Mouse (Mus musculus): ENCODE results near the gene Afap1l2.

The Afap1l2 gene

DNA sequence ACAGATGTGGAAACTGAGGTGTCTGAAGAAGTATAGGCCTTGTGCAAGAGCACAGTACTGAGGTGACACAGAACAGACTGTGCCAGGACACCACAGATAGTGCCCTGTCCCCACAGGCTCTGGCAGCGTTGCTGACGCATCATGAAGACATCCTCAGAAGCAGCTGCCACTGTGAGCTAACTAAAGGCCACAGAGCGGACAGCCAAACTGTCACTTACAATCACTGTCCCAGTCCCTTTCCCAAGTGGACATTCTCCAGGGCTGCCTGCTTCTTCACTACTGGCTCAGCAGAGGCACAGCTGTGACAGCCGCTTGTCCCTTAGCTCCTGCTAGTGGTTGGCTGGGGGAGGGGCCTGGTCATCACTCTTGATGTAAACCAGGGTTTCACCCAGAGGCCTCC, 33.9 kb downstream of the Afap1l2 start:
- peak; percentile 55 to 58 for DNase-seq

DNA sequence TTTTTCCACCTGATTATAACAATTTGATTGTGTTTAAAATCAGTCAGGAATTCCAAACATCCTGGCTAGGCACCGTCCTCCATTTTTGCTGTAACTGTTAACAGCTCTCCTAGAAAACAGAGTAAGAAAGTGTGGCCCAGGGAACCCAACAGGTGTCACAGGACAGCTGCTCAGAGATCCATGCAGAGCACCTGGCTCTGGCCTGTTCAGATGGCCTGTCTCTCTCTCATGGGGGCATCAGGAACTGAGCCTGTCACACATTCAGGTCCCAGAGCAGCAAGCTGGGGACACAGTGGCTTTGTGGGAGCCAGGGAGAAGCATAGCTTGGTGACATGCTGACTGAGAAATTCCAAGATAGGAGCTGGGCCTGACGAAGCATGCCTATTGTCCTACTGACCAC, 35.3 kb downstream of the Afap1l2 start:
- no peak for DNase-seq

DNA sequence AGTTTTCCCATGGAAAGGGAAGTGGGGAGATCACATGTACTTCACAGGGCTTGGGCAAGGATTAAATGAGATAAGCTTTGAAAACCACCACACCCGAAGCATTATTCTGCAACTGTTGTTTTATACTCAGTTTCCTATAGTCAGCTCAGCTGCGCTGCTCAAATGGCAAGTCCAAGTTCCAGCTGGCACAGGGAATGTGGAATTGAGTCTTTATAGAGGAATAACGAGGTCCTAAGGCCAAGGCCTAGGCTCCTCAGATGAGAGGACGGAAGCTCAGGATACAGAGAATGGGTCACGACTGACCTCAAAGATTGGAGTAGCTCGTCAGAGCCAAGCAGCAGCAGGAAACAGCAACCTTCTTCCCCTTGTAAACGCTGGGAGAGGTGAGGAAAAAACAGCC, 36.7 kb downstream of the Afap1l2 start:
- DNase-seq, result no peak

DNA sequence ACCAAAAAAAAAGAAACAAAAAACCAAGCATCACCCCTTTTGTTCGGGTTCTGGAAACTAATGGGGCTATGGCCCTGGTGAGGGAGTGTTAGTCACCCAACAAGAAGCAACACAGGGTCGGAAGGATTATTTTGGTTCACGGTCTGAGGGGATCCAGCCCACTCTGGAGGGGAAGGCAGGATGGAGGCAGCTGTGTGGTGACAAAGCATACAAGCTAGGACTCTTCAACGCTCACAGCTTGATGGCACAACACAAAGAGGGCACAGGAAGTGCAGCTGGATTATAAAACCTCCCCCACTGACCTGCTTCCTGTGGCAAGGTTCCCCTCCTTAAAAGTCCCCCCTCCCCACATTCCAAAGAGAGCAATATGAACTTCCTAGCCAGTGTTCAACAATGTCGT, 44.2 kb downstream of the Afap1l2 start:
- DNase-seq, result no peak

DNA sequence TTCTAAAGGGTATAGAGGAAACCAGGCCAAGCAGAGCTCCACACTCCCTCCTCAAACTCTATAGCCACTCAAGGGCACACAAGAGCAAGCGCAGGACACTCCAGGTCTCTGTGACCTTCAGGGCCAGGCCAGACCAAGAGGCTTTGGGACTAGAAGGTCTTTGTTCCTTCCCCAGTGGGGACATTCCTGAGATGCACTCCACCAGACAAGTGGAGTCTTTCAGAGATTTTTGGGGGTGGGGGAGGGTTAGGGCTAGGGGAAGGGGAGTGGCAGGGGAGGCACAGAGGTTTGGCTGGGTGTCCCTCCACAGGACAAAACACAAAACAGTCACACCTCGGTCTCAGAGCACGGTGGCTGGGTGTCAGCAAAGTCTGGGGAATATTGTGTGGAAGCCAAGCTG, 48.4 kb downstream of the Afap1l2 start:
- DNase-seq, result no peak

DNA sequence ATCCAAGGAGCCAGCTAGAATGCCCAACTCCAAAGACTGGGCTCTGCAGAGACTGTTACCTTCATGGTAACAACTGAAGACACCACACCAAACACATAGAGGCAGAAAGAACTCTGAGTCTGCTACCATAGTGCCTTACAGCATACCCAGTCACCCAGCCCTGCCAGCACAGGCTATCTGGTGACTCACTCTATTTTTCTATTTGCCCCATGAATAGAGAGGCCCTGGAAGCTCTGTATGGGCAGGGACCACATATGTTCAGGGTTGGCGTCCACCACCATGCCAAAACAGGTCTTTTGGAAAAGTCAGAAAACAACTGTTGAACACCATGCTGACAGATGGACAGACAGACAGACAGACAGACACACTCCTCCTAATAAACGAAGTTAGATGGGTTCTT, 49.0 kb downstream of the Afap1l2 start:
- DNase-seq, result no peak

DNA sequence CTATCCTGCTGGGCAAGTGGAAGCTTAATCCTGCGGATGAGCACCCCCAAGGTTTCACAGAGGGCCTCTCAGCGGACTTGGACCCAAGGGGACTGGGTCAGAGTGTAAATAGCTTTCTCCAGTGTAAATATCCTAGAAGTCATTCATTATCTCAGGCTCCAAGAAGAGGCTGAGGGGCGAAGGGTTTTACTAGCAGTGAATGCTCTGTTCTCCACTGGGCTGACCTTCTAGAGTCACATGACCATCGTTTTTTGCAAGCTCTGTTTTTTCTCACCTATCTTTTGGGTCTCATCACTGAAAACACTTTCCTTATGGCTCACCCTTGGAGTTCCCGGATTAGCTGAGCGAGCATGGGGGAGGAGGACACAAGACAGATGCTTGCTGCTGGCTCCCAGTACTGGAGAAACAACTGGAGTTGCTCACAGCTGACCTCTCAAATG, 49.4 kb downstream of the Afap1l2 start:
- DNase-seq, result no peak

DNA sequence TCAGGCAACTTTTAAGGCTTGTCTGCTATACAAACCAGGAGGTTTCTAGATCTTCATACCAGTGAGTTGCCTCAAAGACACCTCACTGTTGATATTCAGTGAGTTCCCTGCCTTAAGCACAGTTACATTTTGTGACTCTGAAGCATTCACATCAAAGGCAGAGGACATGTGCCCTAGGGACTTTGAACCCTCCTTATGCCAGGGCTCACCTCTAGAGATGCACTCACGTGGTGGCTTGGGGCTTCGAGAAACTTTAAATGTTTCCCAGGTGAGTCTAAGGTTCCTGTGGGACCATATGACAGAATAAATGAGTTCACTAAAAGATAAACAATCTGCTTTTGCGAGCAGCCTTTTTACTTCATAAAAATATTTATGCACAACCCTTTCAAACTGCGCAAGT, 50.0 kb downstream of the Afap1l2 start:
- no peak for DNase-seq

DNA sequence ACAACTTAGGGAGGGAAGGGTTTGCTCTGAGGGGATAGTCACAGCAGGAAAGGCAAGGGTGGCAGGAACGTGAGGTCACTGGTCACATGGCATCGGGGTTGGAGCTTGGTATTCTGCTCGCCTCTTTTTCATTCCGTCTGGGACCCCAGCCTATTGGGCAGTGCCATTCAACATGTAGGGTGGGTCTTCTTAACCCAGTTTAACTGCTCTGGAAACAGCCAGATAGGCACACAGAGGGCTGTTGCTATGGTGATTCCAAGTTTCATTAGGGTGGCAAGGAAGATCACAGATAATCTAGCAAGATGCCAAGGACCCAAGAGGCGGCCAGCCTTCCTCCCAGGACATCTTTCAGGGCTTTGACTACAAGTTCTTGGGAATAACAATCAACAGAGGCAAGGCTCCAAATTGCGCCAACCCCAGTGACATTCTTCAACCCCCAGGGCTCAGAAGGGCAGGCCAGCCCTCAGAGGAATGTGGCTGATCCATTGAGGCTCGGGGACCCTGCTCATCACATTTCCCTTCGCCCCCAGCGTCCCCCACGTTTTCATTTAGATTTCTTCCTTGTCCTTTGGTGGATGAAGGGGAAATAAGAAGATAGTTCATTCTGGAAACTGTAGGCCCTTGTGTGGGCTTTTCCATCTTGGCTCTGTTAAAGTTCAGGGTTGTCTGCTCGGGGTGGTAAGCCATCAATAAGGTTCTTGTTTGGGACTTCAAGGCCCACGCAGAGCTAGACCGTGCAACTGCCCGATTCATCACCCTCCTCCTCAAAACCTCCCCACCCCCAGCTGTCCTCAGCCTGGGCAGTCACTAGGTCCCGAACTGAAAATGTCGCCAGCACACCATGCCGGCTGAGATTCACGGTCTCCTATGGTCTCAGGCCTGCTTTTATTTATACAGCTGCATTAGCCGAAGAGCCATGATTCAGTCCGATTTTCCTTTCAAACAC, 52.2 kb downstream of the Afap1l2 start:
- DNase-seq, result no peak

DNA sequence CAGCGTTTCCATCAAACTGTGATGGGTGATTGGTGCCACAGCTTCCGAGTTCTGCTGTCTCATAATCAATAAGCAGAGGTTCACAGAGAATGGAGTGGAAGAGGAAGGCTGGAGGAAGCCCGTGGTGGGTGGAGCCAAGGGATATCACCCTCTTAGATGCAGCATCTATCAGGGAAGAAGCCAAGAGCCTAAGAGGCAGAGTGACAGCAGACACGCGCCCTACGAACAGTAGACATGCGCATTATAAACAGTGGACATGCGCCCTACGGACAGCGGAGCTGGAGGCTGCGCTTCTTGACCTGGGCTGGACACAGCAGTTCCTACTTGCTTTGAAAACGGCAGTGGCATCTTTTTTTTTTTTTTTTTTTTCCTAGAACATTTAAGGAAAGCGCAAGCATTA, 53.2 kb downstream of the Afap1l2 start:
- DNase-seq, result no peak

DNA sequence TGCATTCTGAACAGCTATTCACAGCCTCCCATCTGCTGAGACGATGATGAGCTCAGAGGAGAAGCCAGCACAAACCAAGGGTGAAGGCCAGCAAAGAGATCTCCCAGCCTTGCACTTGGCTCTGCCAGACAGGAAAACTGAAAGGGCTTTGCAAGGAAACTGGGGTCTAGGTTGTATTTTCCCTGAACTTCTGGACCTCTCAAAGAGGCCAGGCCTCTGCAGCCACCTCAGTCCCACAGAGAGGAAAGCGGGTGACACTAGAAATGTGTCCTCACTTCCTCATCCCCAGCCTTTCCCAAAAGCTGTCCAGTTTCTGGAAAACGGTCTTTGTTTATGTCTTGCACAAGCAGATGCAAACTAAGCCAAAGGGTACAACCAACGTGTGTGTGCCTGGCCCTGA, 54.2 kb downstream of the Afap1l2 start:
- DNase-seq, result no peak

DNA sequence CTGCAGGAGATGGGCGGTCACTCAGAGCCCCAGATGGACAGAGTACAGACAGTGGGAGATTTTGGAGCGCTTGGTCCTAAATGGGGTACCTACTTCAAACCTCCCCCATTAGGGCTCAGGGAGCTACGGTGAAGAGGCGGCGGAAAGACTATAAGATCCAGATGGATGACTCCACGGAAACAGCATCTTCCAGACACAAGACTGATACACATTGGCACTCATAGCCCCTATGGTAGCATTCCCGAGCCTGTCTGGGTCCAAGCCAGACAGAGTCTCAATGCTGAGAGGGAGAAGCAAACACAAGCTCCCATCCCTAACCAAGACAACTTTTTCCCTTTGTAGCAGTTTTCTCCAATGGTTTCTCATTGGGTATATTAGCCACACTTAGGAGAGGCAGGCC, 57.2 kb downstream of the Afap1l2 start:
- DNase-seq, result peak; percentile 60 to 64

DNA sequence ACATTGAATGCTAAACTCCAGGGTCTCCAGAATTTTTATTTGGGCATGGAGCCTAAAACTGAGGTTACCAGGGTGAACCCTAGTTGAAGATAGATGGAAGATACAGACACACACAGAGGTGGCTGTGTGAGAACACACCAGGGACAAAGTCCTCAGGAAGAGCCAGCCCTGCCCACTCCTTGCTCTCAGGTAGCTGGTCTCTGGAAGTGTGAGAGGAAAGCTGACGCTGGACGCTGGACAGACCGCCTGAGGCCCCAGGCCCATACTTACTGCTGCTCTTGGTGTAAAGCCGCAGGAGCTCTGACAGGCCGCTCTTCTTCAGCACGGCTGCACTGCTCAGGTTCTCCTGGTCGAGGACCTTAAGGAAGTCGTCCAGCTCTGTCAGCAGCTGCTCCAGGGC, 58.2 kb downstream of the Afap1l2 start:
- DNase-seq, result no peak

DNA sequence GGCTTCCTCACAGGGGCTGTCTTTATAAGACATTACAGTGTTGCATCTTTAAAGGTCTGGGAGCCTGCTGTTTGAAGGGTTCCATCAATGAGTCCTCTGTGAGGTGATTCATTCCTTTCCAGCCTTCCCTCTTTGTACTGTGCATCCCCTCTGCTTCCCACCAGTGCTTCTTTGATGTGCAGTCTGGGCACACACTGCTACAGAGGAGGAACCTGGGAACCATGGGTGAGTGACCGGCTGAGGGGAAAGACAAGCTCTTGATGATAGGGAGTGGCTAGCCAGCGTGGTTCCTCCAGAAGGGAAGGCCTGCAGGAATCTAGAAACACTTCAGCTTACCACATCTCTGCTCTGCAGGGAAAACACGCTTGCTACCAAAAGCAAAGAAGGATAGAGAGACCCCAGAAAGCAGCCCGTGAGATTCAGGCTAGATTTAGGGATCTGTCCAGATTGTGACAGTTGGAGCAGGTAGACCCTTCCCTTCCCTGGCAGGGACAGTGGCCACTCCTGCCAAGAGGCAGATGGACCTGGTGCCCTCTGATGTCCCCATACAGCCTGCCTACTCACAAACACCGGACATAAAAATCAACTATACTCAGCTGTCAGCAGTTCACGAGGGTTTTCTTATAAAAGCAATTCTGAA, 59.9 kb downstream of the Afap1l2 start:
- peak; percentile 90 to 93 for DNase-seq

DNA sequence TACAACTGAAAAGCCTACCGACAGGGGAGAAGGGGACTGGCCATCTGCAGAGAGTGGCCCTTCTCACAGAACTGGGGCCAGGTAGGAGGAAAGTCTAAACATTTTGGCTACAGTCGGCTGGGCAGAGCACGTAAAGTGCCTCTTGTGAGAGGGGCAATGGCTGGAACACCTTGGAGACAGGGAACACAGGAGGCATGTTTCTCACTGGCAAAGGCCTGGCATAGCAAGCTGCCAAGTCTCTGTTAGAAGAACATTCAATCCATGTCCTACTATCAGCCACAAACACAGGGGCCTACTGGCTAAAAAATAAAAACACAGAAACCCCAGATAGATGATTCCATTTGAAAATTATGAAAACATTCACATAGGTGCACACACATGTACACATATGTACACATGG, 61.3 kb downstream of the Afap1l2 start:
- peak; percentile 51 to 52 for DNase-seq

DNA sequence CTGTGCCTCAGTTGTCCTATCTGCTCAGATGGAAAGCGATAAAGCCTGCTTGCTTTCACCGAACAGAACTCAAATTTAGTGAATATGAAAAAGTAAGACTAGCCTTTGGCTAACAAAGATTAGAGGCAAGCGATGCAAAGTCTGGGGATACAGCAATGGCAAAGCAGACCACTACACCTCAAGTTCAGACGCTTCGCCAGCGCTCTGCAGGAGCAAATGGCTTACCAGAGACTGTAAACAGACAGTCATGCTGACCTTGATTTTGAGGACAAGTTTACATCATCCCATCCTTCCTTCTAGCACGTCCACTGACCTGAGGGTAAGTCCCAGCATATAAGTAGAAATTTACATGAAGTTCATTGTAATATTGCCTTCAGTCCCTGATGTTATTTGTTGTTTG, 61.8 kb downstream of the Afap1l2 start:
- DNase-seq, result peak; percentile 67 to 71

DNA sequence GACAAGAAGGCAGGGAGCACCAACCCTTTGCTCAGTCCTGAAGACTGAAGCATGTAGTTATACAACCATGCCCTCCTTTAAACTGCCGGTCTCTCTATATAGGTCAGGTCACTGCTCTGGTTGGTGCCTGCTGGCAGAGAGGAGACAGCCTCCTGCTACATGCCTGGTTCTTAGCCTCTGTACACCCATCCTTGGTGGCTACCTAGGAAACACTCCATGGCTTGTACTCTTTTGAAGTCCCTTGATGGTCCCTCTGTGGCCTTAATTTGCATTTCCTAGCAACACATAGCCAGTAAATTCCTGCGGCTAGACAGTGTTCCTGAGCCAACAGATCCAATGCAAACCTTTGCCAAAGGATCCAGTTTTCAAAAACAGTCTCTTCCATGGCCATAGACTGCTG, 62.4 kb downstream of the Afap1l2 start:
- no peak for DNase-seq

DNA sequence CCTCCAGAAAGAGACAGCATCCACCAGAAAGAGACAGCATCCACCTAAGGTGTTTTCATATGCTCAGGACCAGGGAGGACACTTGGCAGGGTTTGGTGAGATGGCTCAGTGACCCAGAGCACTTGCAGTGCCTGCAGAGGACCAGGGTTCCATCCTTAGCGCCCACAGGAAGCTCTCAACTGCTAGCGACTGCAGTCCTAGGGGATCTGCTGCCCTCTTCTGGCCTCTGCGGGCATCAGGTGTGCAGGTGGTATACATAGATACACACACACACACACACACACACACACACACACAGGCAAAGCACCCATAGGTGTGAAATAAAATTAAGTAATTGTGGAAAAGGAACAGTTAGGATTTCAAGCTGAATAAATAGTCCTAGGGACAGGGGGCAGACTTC, 63.2 kb downstream of the Afap1l2 start:
- no peak for DNase-seq

DNA sequence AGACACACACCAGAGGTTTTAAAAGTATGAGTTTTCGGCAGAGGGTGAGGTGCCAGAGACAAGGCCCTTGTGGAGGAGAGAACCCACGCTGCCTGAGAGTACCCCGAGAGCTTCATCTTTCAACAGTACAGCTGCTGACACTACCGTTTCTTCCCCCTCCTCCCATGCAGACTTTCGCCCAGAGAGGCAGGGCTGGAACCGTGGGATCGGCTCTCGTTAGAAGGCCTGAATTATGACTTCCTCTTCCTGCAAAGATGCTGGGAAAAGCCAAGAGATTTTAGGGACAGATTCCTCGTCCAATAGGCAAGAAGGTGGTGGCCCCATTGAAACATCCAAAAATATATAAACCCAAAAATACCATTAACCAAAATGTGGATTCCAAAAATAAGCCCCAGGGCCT, 63.8 kb downstream of the Afap1l2 start:
- no peak for DNase-seq

DNA sequence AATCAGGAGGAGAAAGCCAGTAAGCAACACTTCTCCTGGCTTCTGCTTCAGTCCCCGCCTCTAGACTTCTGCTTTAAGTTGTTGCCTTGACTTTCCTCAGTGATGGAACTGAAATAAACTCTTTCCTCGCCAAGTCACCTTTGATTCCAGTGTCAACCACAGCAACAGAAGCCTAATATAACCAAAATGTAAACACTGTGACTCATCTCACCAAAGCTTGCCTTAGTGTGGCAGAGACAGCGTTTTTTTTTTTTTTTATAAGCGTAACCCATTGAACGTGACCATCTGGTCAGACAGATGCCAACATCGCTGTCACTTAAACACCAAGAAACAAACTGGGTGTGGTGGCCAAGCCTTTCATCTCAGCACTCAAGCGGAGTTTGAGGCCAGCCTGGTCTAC, 65.8 kb downstream of the Afap1l2 start:
- DNase-seq, result no peak

DNA sequence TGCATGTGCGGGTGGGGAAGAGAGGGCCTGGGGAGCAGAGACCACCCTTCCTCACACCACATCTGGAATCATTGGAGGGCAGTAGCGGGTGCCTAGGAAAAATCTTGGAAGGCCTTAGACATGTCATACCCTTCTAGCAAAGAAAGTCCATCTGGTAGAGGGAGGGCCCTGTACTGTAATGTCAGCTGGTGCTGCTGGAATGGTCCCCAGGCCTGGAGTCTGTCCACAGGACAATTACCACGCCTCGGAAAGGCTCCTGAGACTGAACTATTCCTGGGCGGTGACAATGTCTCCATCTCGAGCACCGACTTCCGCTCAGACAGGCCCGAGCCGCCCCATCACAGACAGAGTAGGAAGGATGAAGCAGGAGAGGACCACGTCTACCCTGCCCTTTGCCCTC, 67.5 kb downstream of the Afap1l2 start:
- peak; percentile 72 to 76 for DNase-seq

DNA sequence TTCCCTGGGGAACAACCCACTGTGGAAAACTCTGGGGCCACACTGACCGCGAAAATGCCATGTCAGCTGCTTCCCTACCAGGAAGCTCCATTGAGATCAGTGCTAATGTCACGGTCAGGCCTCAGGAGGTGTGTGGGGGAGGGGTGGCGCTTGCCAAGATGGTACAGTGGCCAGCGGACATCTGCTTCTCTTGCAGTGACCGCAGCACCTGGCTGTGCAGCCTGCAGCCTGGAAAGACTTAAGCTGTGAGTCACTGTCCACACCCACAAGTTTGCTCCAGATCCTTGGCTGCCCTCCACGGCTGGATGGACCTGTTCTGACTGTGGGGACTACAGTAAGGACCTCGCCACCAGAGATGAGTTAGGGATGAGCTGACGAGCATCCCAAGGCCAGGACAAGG, 68.2 kb downstream of the Afap1l2 start:
- peak; percentile 59 to 62 for DNase-seq

DNA sequence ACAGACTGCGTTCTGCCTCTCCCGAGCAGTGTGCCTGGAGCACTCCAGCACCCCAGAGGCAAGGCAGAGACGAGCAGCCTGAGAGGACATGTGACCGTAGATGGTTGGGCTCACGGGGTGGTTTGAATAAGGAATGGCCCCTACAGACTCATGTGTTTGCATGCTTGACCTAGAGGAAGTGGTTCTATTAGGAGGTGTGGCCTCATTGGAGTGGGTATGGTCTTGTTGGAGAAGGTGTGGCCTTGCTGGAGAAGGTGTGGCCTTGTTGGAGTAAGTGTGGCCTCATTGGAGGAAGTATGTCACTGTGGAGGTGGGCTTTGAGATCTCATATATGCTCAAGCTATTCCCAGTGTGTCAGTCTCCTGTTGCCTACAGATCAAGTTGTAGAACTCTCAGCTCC, 70.1 kb downstream of the Afap1l2 start:
- no peak for DNase-seq

DNA sequence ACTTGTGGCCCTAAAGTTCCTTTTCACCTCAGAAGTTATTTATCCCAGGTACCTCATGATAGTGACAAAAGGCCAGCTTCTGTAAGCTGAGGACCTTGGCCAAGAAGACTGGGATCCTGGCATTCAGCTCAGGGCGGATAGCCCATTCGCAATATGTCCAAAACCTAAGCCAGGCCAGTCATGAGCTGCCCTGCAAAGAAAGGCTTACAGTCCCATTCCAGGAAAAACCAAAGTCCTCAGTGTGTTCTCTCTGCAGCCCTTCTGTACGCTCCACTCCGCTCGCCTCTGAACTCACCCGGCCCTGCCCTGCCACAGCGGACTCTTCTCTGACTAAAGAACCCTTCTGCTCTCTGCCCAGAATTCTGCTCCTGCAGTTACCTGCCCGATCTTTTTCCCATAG, 71.8 kb downstream of the Afap1l2 start:
- DNase-seq, result peak; percentile 59 to 63
